In genomic region chr11:53469294-53469967, GRCm38 (mm10) we compare ENCODE assay signal across 8 mouse cellular contexts. TPM values are rescaled to one million over a fixed set of nuclear protein-coding genes. Genes with fewer than 3 reads are reported as not detected.
DNase-seq lines count a peak whose midpoint lies in the region; ATAC-seq lines count a peak whose summit lies in the region.

No protein-coding gene starts in this region.

- DNase-seq in heart, postnatal 36 days = no peak
- DNase-seq in ovary, postnatal 14 days (ENCODE audit: low spot score) = peak; percentile 39
- no peak for DNase-seq in ovary, postnatal 10 days (ENCODE audit: low spot score)
- no peak for DNase-seq in embryo, embryonic 10.5 days (ENCODE audit: low spot score)
- DNase-seq in adrenal gland, postnatal 10 days = no peak

- 38% methylated on average over 16 of the region's 16 CpGs for WGBS in heart, embryonic 11.5 days (ENCODE audit: insufficient replicate concordance)
- WGBS in hindbrain, embryonic 16.5 days = 25% methylated on average over 16 of the region's 16 CpGs
- WGBS in neural tube, embryonic 14.5 days = 25% methylated on average over 16 of the region's 16 CpGs

- H3K9me3 ChIP-seq in heart, embryonic 11.5 days (replicated peaks; ENCODE audit: control insufficient read depth, low read length) = no peaks in the 10 kb centered on the region
- no peaks in the 10 kb centered on the region for H3K9me3 ChIP-seq in hindbrain, embryonic 16.5 days (ENCODE audit: control insufficient read depth, low read length)
- H3K9me3 ChIP-seq in neural tube, embryonic 14.5 days (ENCODE audit: control insufficient read depth, low read length) = no peaks in the 10 kb centered on the region

- H3K27me3 ChIP-seq in heart, embryonic 11.5 days (ENCODE audit: control insufficient read depth, insufficient read depth, low read length) = peaks cover 51% of the 10 kb centered on the region
- peaks cover 30% of the 10 kb centered on the region for H3K27me3 ChIP-seq in hindbrain, embryonic 16.5 days (replicated peaks; ENCODE audit: control insufficient read depth, insufficient read depth, low read length)
- H3K27me3 ChIP-seq in neural tube, embryonic 14.5 days (ENCODE audit: control insufficient read depth, insufficient read depth, low read length) = peaks cover 16% of the 10 kb centered on the region

- no peak for ATAC-seq in heart, embryonic 11.5 days (replicated peaks; ENCODE audit: insufficient number of reproducible peaks, low FRiP score, low TSS enrichment)
- 0 out of 2 replicates have a peak, but pooled peaks have one; percentile 3 for ATAC-seq in hindbrain, embryonic 16.5 days
- no peak for ATAC-seq in neural tube, embryonic 14.5 days (ENCODE audit: low read depth)

- H3K4me2 ChIP-seq in heart, embryonic 11.5 days = peak overlapping the region; percentile 63
- H3K4me2 ChIP-seq in hindbrain, embryonic 16.5 days (ENCODE audit: low read length) = peak overlapping the region; percentile 59
- H3K4me2 ChIP-seq in neural tube, embryonic 14.5 days (ENCODE audit: low read depth, low read length) = peak overlapping the region; percentile 23; the same call in 1 of the 2 replicates

- H3K4me3 ChIP-seq in heart, embryonic 11.5 days (ENCODE audit: low read depth, low read length) = no peak overlapping the region
- no peak overlapping the region; the same call in none of the 2 replicates for H3K4me3 ChIP-seq in hindbrain, embryonic 16.5 days (ENCODE audit: low read length)
- H3K4me3 ChIP-seq in neural tube, embryonic 14.5 days (ENCODE audit: low read depth, low read length) = no peak overlapping the region

- no peak overlapping the region for H3K27ac ChIP-seq in heart, embryonic 11.5 days (ENCODE audit: low read depth, low read length)
- H3K27ac ChIP-seq in hindbrain, embryonic 16.5 days (ENCODE audit: low read depth, low read length) = no peak overlapping the region; the same call in 1 of the 2 replicates
- H3K27ac ChIP-seq in neural tube, embryonic 14.5 days (ENCODE audit: low read depth, low read length) = no peak overlapping the region

- no peaks in the 10 kb centered on the region for H3K36me3 ChIP-seq in heart, embryonic 11.5 days (ENCODE audit: control insufficient read depth, insufficient read depth, low read length)
- no peaks in the 10 kb centered on the region for H3K36me3 ChIP-seq in hindbrain, embryonic 16.5 days (ENCODE audit: control insufficient read depth, insufficient read depth, low read length)
- H3K36me3 ChIP-seq in neural tube, embryonic 14.5 days (ENCODE audit: control insufficient read depth, insufficient read depth, low read length) = no peaks in the 10 kb centered on the region

- intact Hi-C loops in heart, postnatal 36 days (cut with DNase I) = loop anchor here (5.0 to 10.0 kb wide), 2 partner anchors 57 to 385 kb away; partner anchors contain the start of gene Gm12216

- peaks cover 7% of the 10 kb centered on the region; the same call in 1 of the 2 replicates for H3K4me1 ChIP-seq in heart, embryonic 11.5 days (ENCODE audit: control insufficient read depth, insufficient read depth, low read length)
- peaks cover 22% of the 10 kb centered on the region for H3K4me1 ChIP-seq in hindbrain, embryonic 16.5 days (ENCODE audit: control insufficient read depth, insufficient read depth, low read depth, low read length)
- peaks cover 10% of the 10 kb centered on the region for H3K4me1 ChIP-seq in neural tube, embryonic 14.5 days (ENCODE audit: control insufficient read depth, insufficient read depth, low read length)

- H3K9ac ChIP-seq in heart, embryonic 11.5 days (ENCODE audit: low read depth, low read length) = no peak overlapping the region
- H3K9ac ChIP-seq in hindbrain, embryonic 16.5 days (ENCODE audit: low read depth, low read length) = no peak overlapping the region; the same call in 1 of the 2 replicates
- H3K9ac ChIP-seq in neural tube, embryonic 14.5 days (replicated peaks; ENCODE audit: low read depth, low read length) = no peak overlapping the region

RNA-seq across cellular contexts. Expression of gene Gm9837, which starts 0.8 kb away (rescaled TPM):
- not detected in 2 replicates for polyA plus RNA-seq in heart, embryonic 11.5 days (2014; fragmentation: Nextera tagmentation; extraction: Ambion mirVana)
- not detected for total RNA-seq in heart, postnatal 36 days (2021)
- not detected in 2 replicates for polyA plus RNA-seq in hindbrain, embryonic 16.5 days (2015; fragmentation: Nextera tagmentation; extraction: Ambion mirVana)
- not detected in 2 replicates for polyA plus RNA-seq in neural tube, embryonic 14.5 days (2014; fragmentation: Nextera tagmentation; extraction: Ambion mirVana)
- not detected for total RNA-seq in adrenal gland, postnatal 10 days (2021)

RNA-seq across cellular contexts. Expression of gene Gm9945, which starts 10.5 kb away (rescaled TPM):
- 0.29 TPM in 1 of 2 replicates, not detected in the other for polyA plus RNA-seq in heart, embryonic 11.5 days (2014; fragmentation: Nextera tagmentation; extraction: Ambion mirVana)
- not detected for total RNA-seq in heart, postnatal 36 days (2021)
- 0.34 TPM in 1 of 2 replicates, not detected in the other for polyA plus RNA-seq in hindbrain, embryonic 16.5 days (2015; fragmentation: Nextera tagmentation; extraction: Ambion mirVana)
- 0.23 TPM in 1 of 2 replicates, not detected in the other for polyA plus RNA-seq in neural tube, embryonic 14.5 days (2014; fragmentation: Nextera tagmentation; extraction: Ambion mirVana)
- total RNA-seq in adrenal gland, postnatal 10 days (2021) = not detected

RNA-seq across cellular contexts. Expression of gene Sowaha, which starts 10.6 kb away (rescaled TPM):
- polyA plus RNA-seq in heart, embryonic 11.5 days (2014; fragmentation: Nextera tagmentation; extraction: Ambion mirVana) = 0.41 and 0.73 TPM in 2 replicates
- total RNA-seq in heart, postnatal 36 days (2021) = under 1 TPM; 0.14 TPM
- polyA plus RNA-seq in hindbrain, embryonic 16.5 days (2015; fragmentation: Nextera tagmentation; extraction: Ambion mirVana) = 1.5 TPM in 2 replicates
- 0.66 and 1.1 TPM in 2 replicates for polyA plus RNA-seq in neural tube, embryonic 14.5 days (2014; fragmentation: Nextera tagmentation; extraction: Ambion mirVana)
- under 1 TPM; 0.60 to 0.94 TPM for total RNA-seq in adrenal gland, postnatal 10 days (2021)

RNA-seq across cellular contexts. Expression of gene Shroom1, which starts 12.4 kb away (rescaled TPM):
- polyA plus RNA-seq in heart, embryonic 11.5 days (2014; fragmentation: Nextera tagmentation; extraction: Ambion mirVana) = 3.3 and 3.7 TPM in 2 replicates
- total RNA-seq in heart, postnatal 36 days (2021) = under 1 TPM; 0.39 to 0.76 TPM
- 3.2 and 3.6 TPM in 2 replicates for polyA plus RNA-seq in hindbrain, embryonic 16.5 days (2015; fragmentation: Nextera tagmentation; extraction: Ambion mirVana)
- polyA plus RNA-seq in neural tube, embryonic 14.5 days (2014; fragmentation: Nextera tagmentation; extraction: Ambion mirVana) = 1.8 and 2.9 TPM in 2 replicates
- total RNA-seq in adrenal gland, postnatal 10 days (2021) = 1 to 10 TPM; 3.2 to 5.4 TPM

RNA-seq across cellular contexts. Expression of gene Gm10447, which starts 12.5 kb away (rescaled TPM):
- 0.13 TPM in 1 of 2 replicates, not detected in the other for polyA plus RNA-seq in heart, embryonic 11.5 days (2014; fragmentation: Nextera tagmentation; extraction: Ambion mirVana)
- not detected for total RNA-seq in heart, postnatal 36 days (2021)
- polyA plus RNA-seq in hindbrain, embryonic 16.5 days (2015; fragmentation: Nextera tagmentation; extraction: Ambion mirVana) = not detected in 2 replicates
- polyA plus RNA-seq in neural tube, embryonic 14.5 days (2014; fragmentation: Nextera tagmentation; extraction: Ambion mirVana) = 0.14 TPM in 1 of 2 replicates, not detected in the other
- under 1 TPM; 0.12 to 0.15 TPM for total RNA-seq in adrenal gland, postnatal 10 days (2021)
